Comparison of ENCODE assay signal across 26 mouse cellular contexts in genomic region chr3:85148038-85148550, GRCm38 (mm10).
"Had no signal": no experiment of that assay in that cellular context is flagged by ENCODE, and none has a peak within 500 bp of the region (broad histone marks: within the 10 kb centered on the region; RNA-seq: fewer than 3 reads in every experiment).

No protein-coding gene starts in this region.

- H3K4me2 ChIP-seq: heart, embryonic 11.5 days; heart, embryonic 13.5 days; heart, embryonic 15.5 days; hindbrain, embryonic 13.5 days; hindbrain, embryonic 15.5 days; kidney, embryonic 15.5 days; limb, embryonic 13.5 days; limb, embryonic 15.5 days; liver, embryonic 12.5 days had no signal

- H3K9ac ChIP-seq: heart, embryonic 13.5 days; heart, embryonic 15.5 days; hindbrain, embryonic 13.5 days; hindbrain, embryonic 15.5 days; kidney, embryonic 15.5 days; limb, embryonic 13.5 days; limb, embryonic 15.5 days; liver, embryonic 12.5 days; liver, embryonic 14.5 days had no signal

- ATAC-seq: hindbrain, postnatal 0 days; intestine, embryonic 16.5 days; liver, embryonic 12.5 days had no signal

- H3K4me3 ChIP-seq: heart, adult 2 months; heart, embryonic 13.5 days; heart, embryonic 15.5 days; hindbrain, embryonic 13.5 days; hindbrain, embryonic 15.5 days; kidney, embryonic 15.5 days; limb, embryonic 13.5 days; limb, embryonic 15.5 days; liver, embryonic 12.5 days had no signal

- H3K27me3 ChIP-seq: heart, embryonic 13.5 days; heart, embryonic 15.5 days; hindbrain, embryonic 13.5 days; hindbrain, embryonic 15.5 days; kidney, embryonic 15.5 days; limb, embryonic 13.5 days; limb, embryonic 15.5 days; liver, embryonic 12.5 days had no signal

- H3K9me3 ChIP-seq: heart, embryonic 13.5 days; heart, embryonic 15.5 days; hindbrain, embryonic 13.5 days; hindbrain, embryonic 15.5 days; kidney, embryonic 15.5 days; limb, embryonic 13.5 days; limb, embryonic 15.5 days; liver, embryonic 12.5 days had no signal

- H3K36me3 ChIP-seq: heart, embryonic 13.5 days; heart, embryonic 15.5 days; hindbrain, embryonic 13.5 days; hindbrain, embryonic 15.5 days; kidney, embryonic 15.5 days; limb, embryonic 13.5 days; limb, embryonic 15.5 days; liver, embryonic 12.5 days had no signal

- DNase-seq: gastrocnemius, postnatal 14 days; gastrocnemius, postnatal 36 days; heart, adult 11 months; heart, adult 2 months; heart, postnatal 14 days; heart, postnatal 36 days; kidney, adult 11 months; kidney, adult 2 months; kidney, adult 9 months; kidney, postnatal 14 days; kidney, postnatal 36 days; layer of hippocampus, adult 9-11 months; layer of hippocampus, postnatal 36 days had no signal

- H3K27ac ChIP-seq: heart, adult 2 months; heart, embryonic 13.5 days; heart, embryonic 15.5 days; hindbrain, embryonic 13.5 days; hindbrain, embryonic 15.5 days; hindbrain, postnatal 0 days; kidney, embryonic 15.5 days; kidney, postnatal 0 days; limb, embryonic 13.5 days; limb, embryonic 15.5 days; liver, embryonic 12.5 days; liver, embryonic 14.5 days had no signal

- H3K4me1 ChIP-seq: hindbrain, embryonic 13.5 days; hindbrain, embryonic 15.5 days; kidney, embryonic 15.5 days; limb, embryonic 13.5 days; limb, embryonic 15.5 days; liver, embryonic 12.5 days had no signal
